Comparison of ENCODE assay signal across 8 mouse cellular contexts in genomic region chr17:29395381-29395780, GRCm38 (mm10). TPM values are rescaled to one million over a fixed set of nuclear protein-coding genes. Genes with fewer than 3 reads are reported as not detected.
DNase-seq lines count a peak whose midpoint lies in the region; ATAC-seq lines count a peak whose summit lies in the region.

No protein-coding gene starts in this region.

- no peak overlapping the region for H3K9ac ChIP-seq in intestine, embryonic 15.5 days
- no peak overlapping the region for H3K9ac ChIP-seq in hindbrain, embryonic 12.5 days
- no peak overlapping the region for H3K9ac ChIP-seq in hindbrain, embryonic 11.5 days (ENCODE audit: low read depth, low read length)
- H3K9ac ChIP-seq in midbrain, embryonic 13.5 days (replicated peaks) = no peak overlapping the region

- H3K4me1 ChIP-seq in intestine, embryonic 15.5 days (replicated peaks) = peaks cover 33% of the 10 kb centered on the region
- peaks cover 31% of the 10 kb centered on the region for H3K4me1 ChIP-seq in hindbrain, embryonic 12.5 days
- H3K4me1 ChIP-seq in hindbrain, embryonic 11.5 days (replicated peaks; ENCODE audit: control insufficient read depth, insufficient read depth, low read length) = 0 out of 2 replicates have a peak, but pooled peaks cover 13% of the 10 kb centered on the region
- H3K4me1 ChIP-seq in midbrain, embryonic 13.5 days (replicated peaks) = peaks cover 24% of the 10 kb centered on the region

- H3K4me2 ChIP-seq in intestine, embryonic 15.5 days (replicated peaks) = 0 out of 2 replicates have a peak overlapping the region, but pooled peaks have one; percentile 11
- H3K4me2 ChIP-seq in hindbrain, embryonic 12.5 days (replicated peaks) = no peak overlapping the region
- no peak overlapping the region for H3K4me2 ChIP-seq in hindbrain, embryonic 11.5 days (replicated peaks; ENCODE audit: low read depth, low read length)
- no peak overlapping the region for H3K4me2 ChIP-seq in midbrain, embryonic 13.5 days (replicated peaks)

- no peak overlapping the region for H3K27ac ChIP-seq in intestine, embryonic 15.5 days
- no peak overlapping the region for H3K27ac ChIP-seq in hindbrain, embryonic 12.5 days
- no peak overlapping the region for H3K27ac ChIP-seq in hindbrain, embryonic 11.5 days (ENCODE audit: low read depth, low read length)
- H3K27ac ChIP-seq in midbrain, embryonic 13.5 days = no peak overlapping the region

- peak; percentile 90 for DNase-seq in 416B (ENCODE audit: low read depth)
- DNase-seq in right cerebral cortex, postnatal 36 days (ENCODE audit: low spot score in 2 of 2) = no peak
- DNase-seq in hindbrain, embryonic 11.5 days (ENCODE audit: low spot score) = no peak

- ATAC-seq in activated CD4-positive, CD25-positive, alpha-beta regulatory T cell, adult 4 months = peak; percentile 42
- ATAC-seq in intestine, embryonic 15.5 days = no peak
- ATAC-seq in monocyte, adult 5-6 weeks (replicated peaks; ENCODE audit: insufficient number of reproducible peaks, low FRiP score, low TSS enrichment, poor library complexity, severe bottlenecking) = peak; percentile 52
- ATAC-seq in hindbrain, embryonic 12.5 days (ENCODE audit: low FRiP score) = no peak
- ATAC-seq in hindbrain, embryonic 11.5 days (ENCODE audit: low FRiP score) = no peak
- no peak for ATAC-seq in midbrain, embryonic 13.5 days

- no peaks in the 10 kb centered on the region for H3K27me3 ChIP-seq in intestine, embryonic 15.5 days (replicated peaks)
- H3K27me3 ChIP-seq in hindbrain, embryonic 12.5 days = peaks cover 5% of the 10 kb centered on the region; the same call in 1 of the 2 replicates
- no peaks in the 10 kb centered on the region for H3K27me3 ChIP-seq in hindbrain, embryonic 11.5 days (ENCODE audit: control insufficient read depth, insufficient read depth, low read length)
- H3K27me3 ChIP-seq in midbrain, embryonic 13.5 days = peaks cover 25% of the 10 kb centered on the region

- H3K36me3 ChIP-seq in intestine, embryonic 15.5 days = no peaks in the 10 kb centered on the region
- H3K36me3 ChIP-seq in hindbrain, embryonic 12.5 days = no peaks in the 10 kb centered on the region
- no peaks in the 10 kb centered on the region for H3K36me3 ChIP-seq in hindbrain, embryonic 11.5 days (ENCODE audit: control insufficient read depth, insufficient read depth, low read length)
- H3K36me3 ChIP-seq in midbrain, embryonic 13.5 days = no peaks in the 10 kb centered on the region

- 61% methylated on average over 7 of the region's 7 CpGs for WGBS in intestine, embryonic 15.5 days
- WGBS in hindbrain, embryonic 12.5 days = 67% methylated on average over 7 of the region's 7 CpGs
- 58% methylated on average over 7 of the region's 7 CpGs for WGBS in hindbrain, embryonic 11.5 days
- 78% methylated on average over 7 of the region's 7 CpGs for WGBS in midbrain, embryonic 13.5 days

- H3K4me3 ChIP-seq in intestine, embryonic 15.5 days (replicated peaks) = no peak overlapping the region
- no peak overlapping the region for H3K4me3 ChIP-seq in hindbrain, embryonic 12.5 days
- H3K4me3 ChIP-seq in hindbrain, embryonic 11.5 days (ENCODE audit: low read depth, low read length) = no peak overlapping the region
- no peak overlapping the region for H3K4me3 ChIP-seq in midbrain, embryonic 13.5 days (replicated peaks)

- no peaks in the 10 kb centered on the region for H3K9me3 ChIP-seq in intestine, embryonic 15.5 days
- no peaks in the 10 kb centered on the region for H3K9me3 ChIP-seq in hindbrain, embryonic 12.5 days (replicated peaks)
- H3K9me3 ChIP-seq in hindbrain, embryonic 11.5 days (ENCODE audit: control insufficient read depth, low read length) = no peaks in the 10 kb centered on the region
- no peaks in the 10 kb centered on the region for H3K9me3 ChIP-seq in midbrain, embryonic 13.5 days

RNA-seq across cellular contexts. Expression of gene Fgd2, which starts 34.7 kb away (rescaled TPM):
- polyA plus RNA-seq in activated CD4-positive, CD25-positive, alpha-beta regulatory T cell, adult 4 months (2017; shearing (Covaris generic)) = 1 to 10 TPM in 1 of 2 experiments, under 1 TPM in 1; 0.79 to 2.5 TPM
- 10.5 and 12.3 TPM in 2 replicates for polyA plus RNA-seq in intestine, embryonic 15.5 days (2015; fragmentation: Nextera tagmentation; extraction: Ambion mirVana)
- 76.8 to 91.0 TPM (median 79.1 TPM) in 3 replicates for total RNA-seq in monocyte, adult 5-6 weeks (2017)
- 4.3 and 7.0 TPM in 2 replicates for polyA plus RNA-seq in hindbrain, embryonic 12.5 days (2016; fragmentation: Nextera tagmentation; extraction: Ambion mirVana)
- polyA plus RNA-seq in hindbrain, embryonic 11.5 days (2014; fragmentation: Nextera tagmentation; extraction: Ambion mirVana) = 2.7 and 4.2 TPM in 2 replicates
- 3.2 and 3.3 TPM in 2 replicates for polyA plus RNA-seq in midbrain, embryonic 13.5 days (2015; fragmentation: Nextera tagmentation; extraction: Ambion mirVana)

RNA-seq across cellular contexts. Expression of gene Mtch1, which starts 47.6 kb away (rescaled TPM):
- polyA plus RNA-seq in activated CD4-positive, CD25-positive, alpha-beta regulatory T cell, adult 4 months (2017; shearing (Covaris generic)) = 10 to 100 TPM; 14.6 to 18.4 TPM
- 235 and 275 TPM in 2 replicates for polyA plus RNA-seq in intestine, embryonic 15.5 days (2015; fragmentation: Nextera tagmentation; extraction: Ambion mirVana)
- total RNA-seq in monocyte, adult 5-6 weeks (2017) = 56.3 to 71.0 TPM (median 67.0 TPM) in 3 replicates
- polyA plus RNA-seq in hindbrain, embryonic 12.5 days (2016; fragmentation: Nextera tagmentation; extraction: Ambion mirVana) = 438 and 466 TPM in 2 replicates
- 356 and 425 TPM in 2 replicates for polyA plus RNA-seq in hindbrain, embryonic 11.5 days (2014; fragmentation: Nextera tagmentation; extraction: Ambion mirVana)
- polyA plus RNA-seq in midbrain, embryonic 13.5 days (2015; fragmentation: Nextera tagmentation; extraction: Ambion mirVana) = 398 and 461 TPM in 2 replicates

Comparison
In these comparisons a context has a peak if more than half of its experiments do, and no peak if none do; other contexts are left out.
1. ATAC-seq: peak in activated CD4-positive, CD25-positive, alpha-beta regulatory T cell, adult 4 months (single experiment) and monocyte, adult 5-6 weeks (single experiment); none in intestine, embryonic 15.5 days (single experiment), hindbrain, embryonic 12.5 days (single experiment), hindbrain, embryonic 11.5 days (single experiment) and midbrain, embryonic 13.5 days (single experiment).
2. RNA of gene Mtch1, which starts 47.6 kb away (polyA plus RNA-seq): 438 to 466 TPM in hindbrain, embryonic 12.5 days, 398 to 461 TPM in midbrain, embryonic 13.5 days, 356 to 425 TPM in hindbrain, embryonic 11.5 days and 235 to 275 TPM in intestine, embryonic 15.5 days; 14.6 to 18.4 TPM in activated CD4-positive, CD25-positive, alpha-beta regulatory T cell, adult 4 months; every median in the first group is over 10 times any median in the second.